Mouse (Mus musculus): ENCODE results near the gene Polr3gl. TPM values are rescaled to one million over a fixed set of nuclear protein-coding genes. Genes with fewer than 3 reads are reported as not detected.
A peak's percentile ranks its signal among the peaks of the same experiment; 100 is the strongest.

The Polr3gl gene
- total and polyA plus RNA-seq, 2 experiments from 2014 or later, result 10.3 to 37.1 TPM

DNA sequence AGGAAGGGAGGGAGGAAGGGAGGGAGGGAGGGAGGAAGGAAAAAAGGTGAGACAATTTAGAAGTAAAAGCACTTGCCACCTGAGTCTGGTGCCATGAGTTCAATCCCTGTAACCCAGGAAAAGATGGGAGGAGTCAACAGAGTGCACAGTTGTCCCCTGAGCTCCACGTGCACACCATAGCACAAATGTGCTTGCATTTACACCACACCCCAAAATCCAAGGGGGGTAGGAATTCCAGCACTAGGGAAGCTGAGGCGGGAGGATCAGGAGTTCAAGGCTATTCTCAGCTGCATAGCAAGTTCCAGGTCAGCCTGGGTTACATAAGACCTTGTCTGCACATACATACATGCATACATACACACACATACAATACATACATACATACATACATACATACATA lies 22.6 kb downstream of the Polr3gl start:
- Histone ChIP-seq H3K4me1 (ENCODE audit: control insufficient read depth, insufficient read depth) (peaks cover 73% of the 10 kb centered on the region), H3K9me3 (replicated peaks; ENCODE audit: control insufficient read depth, low read length) (no peaks in the 10 kb centered on the region), H3K9ac (replicated peaks; ENCODE audit: low read depth, low read length) (no peak overlapping the region; the same call in 1 of the 2 replicates), H3K4me3 (ENCODE audit: low read depth, low read length) (no peak overlapping the region), H3K4me2 (ENCODE audit: low read depth, low read length) (peak overlapping the region; percentile 1; the same call in 1 of the 2 replicates), H3K27me3 (ENCODE audit: control insufficient read depth, insufficient read depth, low read length) (no peaks in the 10 kb centered on the region), H3K36me3 (replicated peaks; ENCODE audit: control insufficient read depth, insufficient read depth, low read length) (no peaks in the 10 kb centered on the region), H3K27ac (ENCODE audit: low read depth) (peak overlapping the region; percentile 74)
- TF ChIP-seq EP300 (IDR thresholded peaks at IDR 0.05; ENCODE audit: low read depth) (no peak), CTCF (IDR thresholded peaks at IDR 0.05; ENCODE audit: low read depth) (no peak)
- ATAC-seq (ENCODE audit: insufficient read depth, low read depth) (no peak), DNase-seq (ENCODE audit: low spot score) (no peak)
- 78% methylated on average over 2 of the region's 2 CpGs for WGBS

DNA sequence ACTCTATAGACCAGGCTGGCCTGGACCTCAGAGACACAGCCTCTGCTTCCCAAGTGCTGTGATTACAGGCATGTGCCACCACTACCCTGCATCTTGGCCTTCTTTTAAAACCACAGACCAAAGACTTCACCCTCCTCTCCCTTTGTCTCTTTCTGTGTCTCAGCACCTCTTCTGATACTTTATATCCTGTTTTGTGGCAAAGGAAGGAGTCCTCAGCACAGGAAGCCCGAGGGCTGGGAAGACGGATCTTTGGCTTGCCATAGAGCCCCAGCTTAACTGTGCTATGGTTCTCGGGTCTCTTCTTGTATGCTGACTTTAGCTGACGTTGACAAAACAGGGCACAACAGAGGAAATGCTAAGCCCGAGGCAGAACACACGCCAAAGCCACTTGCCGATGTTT lies 23.3 kb downstream of the Polr3gl start:
- H3K27me3 ChIP-seq (ENCODE audit: control insufficient read depth, insufficient read depth, low read length), result no peaks in the 10 kb centered on the region
- peak overlapping the region; percentile 74 for H3K27ac ChIP-seq (ENCODE audit: low read depth)
- H3K4me3 ChIP-seq (ENCODE audit: low read depth, low read length), result no peak overlapping the region
- no peak overlapping the region for H3K9ac ChIP-seq (replicated peaks; ENCODE audit: low read depth, low read length)
- H3K36me3 ChIP-seq (replicated peaks; ENCODE audit: control insufficient read depth, insufficient read depth, low read length), result no peaks in the 10 kb centered on the region
- WGBS, result 63% methylated on average over 7 of the region's 7 CpGs
- TF ChIP-seq CTCF (IDR thresholded peaks at IDR 0.05; ENCODE audit: low read depth) (no peak), EP300 (IDR thresholded peaks at IDR 0.05; ENCODE audit: low read depth) (no peak)
- peaks cover 73% of the 10 kb centered on the region for H3K4me1 ChIP-seq (ENCODE audit: control insufficient read depth, insufficient read depth)
- peak; percentile 3 for DNase-seq (ENCODE audit: low spot score)
- H3K4me2 ChIP-seq (ENCODE audit: low read depth, low read length), result no peak overlapping the region
- no peaks in the 10 kb centered on the region for H3K9me3 ChIP-seq (replicated peaks; ENCODE audit: control insufficient read depth, low read length)
- ATAC-seq (ENCODE audit: insufficient read depth, low read depth), result no peak

DNA sequence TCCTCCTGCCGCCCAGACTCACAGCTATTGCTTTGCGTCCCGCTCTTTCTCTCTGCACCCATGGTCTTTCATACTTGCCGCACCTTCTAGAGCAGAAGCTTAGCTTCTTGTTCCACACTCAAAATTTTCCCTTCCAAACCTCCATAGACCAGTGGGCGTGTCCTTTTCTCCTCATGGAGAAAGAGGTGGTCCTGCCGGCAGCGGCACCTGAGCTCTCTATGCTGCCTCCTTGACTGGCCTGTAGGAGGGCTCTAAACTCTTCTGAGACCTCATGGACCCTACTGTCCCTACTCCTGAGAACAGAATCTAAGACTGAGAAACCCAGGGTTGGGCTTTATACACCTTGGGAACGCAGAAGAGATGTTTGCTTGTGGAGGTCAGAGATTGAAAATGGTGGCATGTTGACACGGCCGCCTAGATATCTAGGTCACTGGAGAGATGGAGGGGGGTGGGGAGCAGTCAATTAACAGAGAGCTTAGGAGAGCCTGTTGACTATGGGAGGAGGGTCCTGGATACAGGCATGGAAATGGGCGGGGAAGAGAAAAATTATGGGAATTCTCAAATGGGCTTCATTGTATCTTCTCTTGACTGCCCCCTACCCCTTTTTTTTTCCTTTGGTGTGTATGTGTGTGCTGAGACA lies 23.9 kb downstream of the Polr3gl start:
- TF ChIP-seq CTCF (IDR thresholded peaks at IDR 0.05; ENCODE audit: low read depth), result no peak
- no peak for TF ChIP-seq EP300 (IDR thresholded peaks at IDR 0.05; ENCODE audit: low read depth)
- H3K9ac ChIP-seq (replicated peaks; ENCODE audit: low read depth, low read length), result no peak overlapping the region
- no peaks in the 10 kb centered on the region for H3K9me3 ChIP-seq (replicated peaks; ENCODE audit: control insufficient read depth, low read length)
- DNase-seq (ENCODE audit: low spot score) (peak; percentile 5), ATAC-seq (ENCODE audit: insufficient read depth, low read depth) (no peak)
- no peaks in the 10 kb centered on the region for H3K36me3 ChIP-seq (replicated peaks; ENCODE audit: control insufficient read depth, insufficient read depth, low read length)
- H3K4me3 ChIP-seq (ENCODE audit: low read depth, low read length), result no peak overlapping the region
- H3K4me2 ChIP-seq (ENCODE audit: low read depth, low read length), result no peak overlapping the region
- peaks cover 70% of the 10 kb centered on the region for H3K4me1 ChIP-seq (ENCODE audit: control insufficient read depth, insufficient read depth)
- 86% methylated on average over 11 of the region's 11 CpGs for WGBS
- no peaks in the 10 kb centered on the region for H3K27me3 ChIP-seq (ENCODE audit: control insufficient read depth, insufficient read depth, low read length)
- peak overlapping the region; percentile 79 for H3K27ac ChIP-seq (ENCODE audit: low read depth)

DNA sequence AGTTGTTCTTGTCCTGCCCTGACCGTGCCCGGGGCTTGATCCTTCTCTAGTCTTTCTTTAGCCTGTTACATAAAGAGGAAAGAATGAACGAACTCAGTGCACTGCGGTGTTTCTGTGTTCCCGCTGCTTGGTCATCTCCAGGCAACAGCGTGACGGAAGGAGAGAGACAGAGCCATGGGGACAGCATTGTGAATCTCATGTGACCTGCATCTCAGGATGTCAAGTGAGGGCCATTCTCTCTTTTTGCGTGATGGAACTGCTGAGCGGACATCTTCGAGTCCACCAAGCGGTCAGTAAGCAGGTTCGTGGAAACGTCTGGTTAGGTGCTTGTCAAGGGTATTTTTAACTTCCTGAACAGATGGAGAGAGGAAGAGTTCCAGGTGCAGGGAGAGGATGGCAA lies 24.5 kb downstream of the Polr3gl start:
- H3K4me1 ChIP-seq (ENCODE audit: control insufficient read depth, insufficient read depth), result peaks cover 68% of the 10 kb centered on the region
- H3K27ac ChIP-seq (ENCODE audit: low read depth), result peak overlapping the region; percentile 79
- no peak overlapping the region for H3K4me3 ChIP-seq (ENCODE audit: low read depth, low read length)
- no peaks in the 10 kb centered on the region for H3K9me3 ChIP-seq (replicated peaks; ENCODE audit: control insufficient read depth, low read length)
- TF ChIP-seq EP300 (IDR thresholded peaks at IDR 0.05; ENCODE audit: low read depth) (peak; percentile 69; the same call in 1 of the 2 replicates), CTCF (IDR thresholded peaks at IDR 0.05; ENCODE audit: low read depth) (no peak)
- H3K4me2 ChIP-seq (ENCODE audit: low read depth, low read length), result no peak overlapping the region
- H3K36me3 ChIP-seq (replicated peaks; ENCODE audit: control insufficient read depth, insufficient read depth, low read length), result no peaks in the 10 kb centered on the region
- DNase-seq (ENCODE audit: low spot score), result peak; percentile 63
- 58% methylated on average over 13 of the region's 13 CpGs for WGBS
- peak; percentile 29 for ATAC-seq (ENCODE audit: insufficient read depth, low read depth)
- no peaks in the 10 kb centered on the region for H3K27me3 ChIP-seq (ENCODE audit: control insufficient read depth, insufficient read depth, low read length)
- H3K9ac ChIP-seq (replicated peaks; ENCODE audit: low read depth, low read length), result no peak overlapping the region

DNA sequence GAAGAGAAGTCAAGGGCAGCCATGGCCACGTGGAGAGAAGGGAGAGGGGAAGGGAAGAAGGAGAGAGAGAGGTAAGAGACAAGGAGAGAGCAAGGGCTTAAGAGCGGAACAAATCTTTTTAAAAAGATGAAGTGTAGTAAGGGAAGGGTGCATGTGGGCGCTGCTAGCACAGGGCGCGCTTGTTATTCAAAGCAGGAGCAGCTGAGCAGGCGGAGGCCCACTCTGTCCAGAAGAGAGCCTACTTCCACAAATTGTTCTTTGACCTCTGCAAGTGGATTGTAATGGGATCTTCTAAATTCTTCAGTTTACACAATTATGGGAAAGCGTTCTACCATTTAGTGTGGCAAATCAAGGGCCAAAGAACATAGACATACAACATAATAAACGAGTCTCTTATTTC lies 25.4 kb downstream of the Polr3gl start:
- Histone ChIP-seq H3K9ac (replicated peaks; ENCODE audit: low read depth, low read length) (no peak overlapping the region), H3K27ac (ENCODE audit: low read depth) (peak overlapping the region; percentile 79), H3K27me3 (ENCODE audit: control insufficient read depth, insufficient read depth, low read length) (no peaks in the 10 kb centered on the region), H3K4me1 (ENCODE audit: control insufficient read depth, insufficient read depth) (peaks cover 68% of the 10 kb centered on the region), H3K4me2 (ENCODE audit: low read depth, low read length) (no peak overlapping the region), H3K36me3 (replicated peaks; ENCODE audit: control insufficient read depth, insufficient read depth, low read length) (no peaks in the 10 kb centered on the region), H3K4me3 (ENCODE audit: low read depth, low read length) (no peak overlapping the region), H3K9me3 (replicated peaks; ENCODE audit: control insufficient read depth, low read length) (no peaks in the 10 kb centered on the region)
- no peak for TF ChIP-seq CTCF (IDR thresholded peaks at IDR 0.05; ENCODE audit: low read depth)
- TF ChIP-seq EP300 (IDR thresholded peaks at IDR 0.05; ENCODE audit: low read depth), result no peak
- DNase-seq (ENCODE audit: low spot score) (no peak), ATAC-seq (ENCODE audit: insufficient read depth, low read depth) (no peak)
- WGBS, result 69% methylated on average over 8 of the region's 8 CpGs
